Mouse (Mus musculus) CH12.LX (cell line): ENCODE measurements at regions not wholly inside any gene's neighbourhood (a gene's known extent, or its start where the extent isn't known, plus 50 kb on each side); places are given as distances from the start of the nearest gene placed in this dataset.

Experiments used
- DNase-seq: peaks from one replicate; pipeline ENCODE4 v3.0.0-alpha.2; 2013; ENCODE audit errors: extremely low read depth
- H3K27ac ChIP-seq: 2 replicates; pipeline ENCODE4 v1.5.1; 2012; ENCODE audit warnings: low read depth, mild to moderate bottlenecking, control low read depth, moderate library complexity; ENCODE audit not compliant: insufficient read depth
- H3K27me3 ChIP-seq: replicated peaks from 2 replicates; pipeline ENCODE3; 2012; ENCODE audit warnings: inconsistent platforms
- H3K36me3 ChIP-seq, 2 experiments: replicated peaks in 1 of 2; 2 replicates each; pipeline versions ENCODE3 to v1.6.1; 2012; ENCODE audit warnings: inconsistent platforms in 1 of 2, low read length in 1 of 2, mild to moderate bottlenecking in 1 of 2, mixed read lengths in 1 of 2, moderate library complexity in 1 of 2; ENCODE audit not compliant: control insufficient read depth in 1 of 2, insufficient read depth in 1 of 2
- H3K4me1 ChIP-seq, 2 experiments: 2 replicates each; pipeline ENCODE4 v1.6.1; 2012; ENCODE audit warnings: inconsistent platforms in 1 of 2, moderate library complexity in 1 of 2; ENCODE audit not compliant: insufficient read depth in 2 of 2, control insufficient read depth in 1 of 2
- H3K4me2 ChIP-seq: 2 replicates; pipeline ENCODE4 v1.6.1; 2012; ENCODE audit warnings: low read depth, mild to moderate bottlenecking, control low read depth; ENCODE audit not compliant: poor library complexity, insufficient read depth, severe bottlenecking
- H3K4me3 ChIP-seq, 3 experiments: fragments of 150-350 bp in 1 of 3; sonication (generic) in 1 of 3; replicated peaks in 1 of 3; 2 replicates each; pipeline versions ENCODE3 to v1.5.1; 2011 to 2012; ENCODE audit warnings: low read depth in 2 of 3, low read length in 2 of 3, mild to moderate bottlenecking in 2 of 3, moderate library complexity in 2 of 3, control low read depth in 1 of 3, improper control_type of control experiment in 1 of 3, inconsistent platforms in 1 of 3, mixed read lengths in 1 of 3; ENCODE audit not compliant: poor library complexity in 1 of 3
- H3K79me2 ChIP-seq: replicated peaks from 2 replicates; pipeline ENCODE4 v1.6.1; 2012; ENCODE audit warnings: mild to moderate bottlenecking, moderate library complexity; ENCODE audit not compliant: control insufficient read depth, poor library complexity, insufficient read depth, severe bottlenecking; ENCODE audit errors: extremely low read depth
- H3K9ac ChIP-seq: 2 replicates; pipeline ENCODE4 v1.6.1; 2012; ENCODE audit warnings: low read depth, mild to moderate bottlenecking, control low read depth, moderate library complexity; ENCODE audit not compliant: insufficient read depth
- H3K9me3 ChIP-seq: replicated peaks from 2 replicates; pipeline ENCODE3; 2012; ENCODE audit warnings: low read length, inconsistent platforms, mixed read lengths
- BHLHE40 ChIP-seq: IDR thresholded peaks from 2 replicates; pipeline ENCODE4 v1.6.1; 2011; ENCODE audit warnings: mild to moderate bottlenecking, low read depth, low read length, improper control_type of control experiment
- CHD1 ChIP-seq: IDR thresholded peaks from 2 replicates; pipeline ENCODE4 v1.6.1; 2012; ENCODE audit warnings: low read depth, low read length, improper control_type of control experiment, inconsistent platforms
- CHD2 ChIP-seq: IDR thresholded peaks from 2 replicates; pipeline ENCODE4 v1.6.1; 2011; ENCODE audit warnings: low read length, improper control_type of control experiment
- CTCF ChIP-seq, 2 experiments: IDR thresholded peaks in 1 of 2; conservative IDR thresholded peaks in 1 of 2; 2 replicates each; pipeline ENCODE4 v1.5.1; 2011 to 2012; ENCODE audit warnings: low read depth in 2 of 2, low read length in 2 of 2, improper control_type of control experiment in 1 of 2, inconsistent platforms in 1 of 2, mild to moderate bottlenecking in 1 of 2, moderate library complexity in 1 of 2
- E2F4 ChIP-seq: IDR thresholded peaks from 2 replicates; pipeline ENCODE4 v1.6.1; 2011; ENCODE audit warnings: low read depth, low read length, improper control_type of control experiment; ENCODE audit not compliant: insufficient replicate concordance
- EP300 ChIP-seq: IDR thresholded peaks from 2 replicates; pipeline ENCODE4 v1.6.1; 2011; ENCODE audit warnings: low read length, improper control_type of control experiment
- GABPA ChIP-seq: IDR thresholded peaks from 2 replicates; pipeline ENCODE4 v1.6.1; 2012; ENCODE audit warnings: low read depth, low read length, improper control_type of control experiment, inconsistent platforms; ENCODE audit not compliant: insufficient replicate concordance
- IRF4 ChIP-seq: IDR thresholded peaks from 2 replicates; pipeline ENCODE4 v1.6.1; 2014; ENCODE audit warnings: low read depth, mild to moderate bottlenecking, inconsistent platforms, low read length, improper control_type of control experiment
- JUN ChIP-seq: IDR thresholded peaks from 2 replicates; pipeline ENCODE4 v1.6.1; 2011; ENCODE audit warnings: low read depth, mild to moderate bottlenecking, low read length, improper control_type of control experiment, moderate library complexity; ENCODE audit not compliant: insufficient read depth
- JUND ChIP-seq: conservative IDR thresholded peaks from 2 replicates; pipeline ENCODE4 v1.6.1; 2011; ENCODE audit warnings: low read depth, low read length, improper control_type of control experiment
- MAFK ChIP-seq: IDR thresholded peaks from 2 replicates; pipeline ENCODE4 v1.6.1; 2011; ENCODE audit warnings: low read length, improper control_type of control experiment; ENCODE audit not compliant: insufficient replicate concordance
- NELFE ChIP-seq: IDR thresholded peaks from 2 replicates; pipeline ENCODE4 v1.6.1; 2011; ENCODE audit warnings: low read depth, low read length, improper control_type of control experiment
- PAX5 ChIP-seq: IDR thresholded peaks from 2 replicates; pipeline ENCODE4 v1.6.1; 2012; ENCODE audit warnings: low read length, inconsistent platforms, mixed read lengths
- POLR2A ChIP-seq: IDR thresholded peaks from 2 replicates; pipeline ENCODE4 v1.6.1; 2011; ENCODE audit warnings: low read depth, mild to moderate bottlenecking, improper control_type of control experiment, low read length
- RAD21 ChIP-seq: IDR thresholded peaks from 2 replicates; pipeline ENCODE4 v1.6.1; 2011; ENCODE audit warnings: low read depth, mild to moderate bottlenecking, low read length, improper control_type of control experiment, moderate library complexity
- RCOR1 ChIP-seq: conservative IDR thresholded peaks from 2 replicates; pipeline ENCODE4 v1.6.1; 2012; ENCODE audit warnings: low read depth, mild to moderate bottlenecking, inconsistent platforms, low read length, improper control_type of control experiment
- SIN3A ChIP-seq: IDR thresholded peaks from 2 replicates; pipeline ENCODE4 v1.6.1; 2012; ENCODE audit warnings: low read length, improper control_type of control experiment, inconsistent platforms
- SMC3 ChIP-seq: IDR thresholded peaks from 2 replicates; pipeline ENCODE4 v1.6.1; 2011; ENCODE audit warnings: low read depth, low read length, improper control_type of control experiment
- USF1 ChIP-seq: IDR thresholded peaks from 2 replicates; pipeline ENCODE4 v1.6.1; 2014; ENCODE audit warnings: low read depth, mild to moderate bottlenecking, inconsistent platforms, low read length, improper control_type of control experiment
- USF2 ChIP-seq: conservative IDR thresholded peaks from 2 replicates; pipeline ENCODE4 v1.6.1; 2011; ENCODE audit warnings: low read depth, low read length, improper control_type of control experiment
- ZC3H11A ChIP-seq: IDR thresholded peaks from 2 replicates; pipeline ENCODE4 v1.6.1; 2012; ENCODE audit warnings: low read depth, mild to moderate bottlenecking, inconsistent platforms, low read length, improper control_type of control experiment
- ZKSCAN1 ChIP-seq: IDR thresholded peaks from 2 replicates; pipeline ENCODE4 v1.6.1; 2012; ENCODE audit warnings: low read depth, inconsistent platforms, low read length, improper control_type of control experiment, borderline replicate concordance
- ZNF384 ChIP-seq: IDR thresholded peaks from 2 replicates; pipeline ENCODE4 v1.6.1; 2012; ENCODE audit warnings: low read depth, low read length, improper control_type of control experiment, inconsistent platforms
- dilution Hi-C: fragments of 300-500 bp; cut with MboI; formaldehyde crosslinking; loops from 2 replicates; pipeline ENCODE4 v1.14.3; 2020; ENCODE audit warnings: low sequenced_read_pairs; ENCODE audit not compliant: extremely low pct_unique_long_range_greater_than_20kb, extremely low pct_ligation_motif_present
- in situ Hi-C: fragments of 300-500 bp; cut with MboI; formaldehyde crosslinking; loops from 3 replicates; pipeline ENCODE4 v1.14.3; 2019; ENCODE audit warnings: low sequenced_read_pairs, low pct_ligation_motif_present, low pct_unique_long_range_greater_than_20kb, mixed read lengths

DNA sequence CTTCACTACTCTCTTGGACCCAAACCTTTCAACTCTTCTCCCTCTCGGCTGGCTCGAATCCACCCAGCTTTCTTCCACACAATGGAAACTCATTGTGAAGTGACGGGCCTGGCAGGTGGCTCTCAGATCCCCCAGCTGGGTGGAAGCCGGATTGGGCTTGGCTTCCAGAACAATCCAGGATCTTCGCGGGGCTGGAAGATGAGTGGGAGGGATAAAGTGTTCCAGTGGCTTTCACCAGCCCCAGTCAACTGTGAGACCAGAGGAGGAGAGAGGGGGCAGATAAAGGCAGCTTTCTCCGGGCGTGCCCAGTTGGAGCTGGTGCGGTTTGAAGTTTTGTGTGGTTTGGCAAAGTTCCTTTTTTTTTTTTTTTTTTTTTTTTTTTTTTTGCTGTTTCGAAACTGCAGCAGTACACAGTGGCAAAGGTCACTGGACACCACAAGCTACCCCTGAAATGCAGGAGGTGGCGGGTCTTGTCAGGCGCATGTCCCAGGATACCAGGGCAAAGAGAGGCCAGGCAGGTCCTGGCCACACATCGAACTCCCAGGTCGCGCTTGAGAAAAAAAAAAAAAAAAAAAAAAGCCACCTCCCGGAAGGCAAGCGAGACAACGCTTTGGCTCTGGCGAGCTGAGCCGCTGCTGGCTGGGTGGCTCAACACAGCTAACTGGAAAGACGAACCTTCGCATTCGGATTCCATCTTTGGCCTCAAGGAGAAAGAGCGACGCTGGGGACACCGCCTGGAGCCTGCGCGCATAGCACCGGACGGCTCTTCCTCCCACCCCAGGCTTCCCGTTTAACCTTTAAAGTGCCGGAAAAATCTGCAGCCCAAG, 91.9 kb upstream of the Bcor start:
- Histone ChIP-seq H3K27me3 (no peaks in the 10 kb centered on the region), H3K9ac (0 out of 2 replicates have a peak overlapping the region, but pooled peaks have one; percentile 3), H3K4me2 (peak overlapping the region; percentile 92), H3K79me2 (no peaks in the 10 kb centered on the region), H3K36me3 (no peaks in the 10 kb centered on the region), H3K4me3 (peak overlapping the region in 2 of 3 experiments; percentile 26 to 59), H3K9me3 (no peaks in the 10 kb centered on the region), H3K4me1 (peaks cover 0 to 7% of the 10 kb centered on the region in 2 experiments; a peak in 2 of 4 replicates), H3K27ac (no peak overlapping the region)
- DNase-seq: peak; percentile 64
- in situ Hi-C loops (loop anchor here (10.0 to 25.0 kb wide), 2 partner anchors 247 to 615 kb away; no protein-coding TSS in a partner anchor), dilution Hi-C loops (no loop called here)
- TF ChIP-seq RCOR1 (no peak), ZNF384 (peak; percentile 93), ZKSCAN1 (no peak), GABPA (no peak), CHD1 (no peak), JUND (no peak), SMC3 (peak; percentile 63), USF1 (no peak), ZC3H11A (peak; percentile 22; the same call in 1 of the 2 replicates), CHD2 (no peak), PAX5 (no peak), EP300 (0 out of 2 replicates have a peak, but pooled peaks have one; percentile 12), CTCF (conservative IDR thresholded peaks at IDR 0.05 in 1 of 2, IDR thresholded peaks at IDR 0.05 in 1 of 2; ENCODE audit: low read depth in 2 of 2, low read length in 2 of 2) (peak in 1 of 2 experiments; percentile 63; a peak in 2 of 4 replicates), IRF4 (no peak), NELFE (0 out of 2 replicates have a peak, but pooled peaks have one; percentile 21), BHLHE40 (peak; percentile 18; the same call in 1 of the 2 replicates), RAD21 (peak; percentile 73), USF2 (no peak)

DNA sequence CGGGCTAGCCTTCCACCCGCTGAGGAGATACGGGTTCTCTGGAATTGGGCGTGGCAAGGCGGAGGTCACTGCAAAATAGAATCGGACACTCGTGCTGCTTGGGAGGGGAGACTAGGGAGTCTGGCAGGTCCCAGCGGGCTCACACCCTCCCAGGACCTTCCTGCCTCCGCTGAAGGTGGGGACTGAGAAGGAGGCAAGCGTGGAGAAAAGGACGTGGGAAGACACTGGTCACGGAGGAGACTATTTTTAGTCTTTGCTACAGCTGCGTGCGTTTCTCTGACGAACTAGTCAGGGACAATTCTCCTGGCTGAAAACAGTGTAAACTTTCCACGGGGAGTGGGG, 92.5 kb upstream of the Bcor start:
- H3K27me3 ChIP-seq: no peaks in the 10 kb centered on the region
- dilution Hi-C loops: no loop called here
- TF ChIP-seq POLR2A: no peak
- no peak for TF ChIP-seq GABPA
- no peak for TF ChIP-seq SIN3A
- TF ChIP-seq EP300: no peak
- TF ChIP-seq MAFK: no peak
- TF ChIP-seq RAD21: no peak
- TF ChIP-seq JUN: no peak
- TF ChIP-seq E2F4: no peak
- TF ChIP-seq, all 38 proteins: peak for 0

More for the DNA sequence above, 92.5 kb upstream of the Bcor start:
- Histone ChIP-seq H3K36me3 (no peaks in the 10 kb centered on the region), H3K4me3 (peak overlapping the region in 2 of 3 experiments; percentile 26 to 59), H3K4me1 (peaks cover 0 to 7% of the 10 kb centered on the region in 2 experiments; a peak in 2 of 4 replicates), H3K9ac (0 out of 2 replicates have a peak overlapping the region, but pooled peaks have one; percentile 3), H3K9me3 (no peaks in the 10 kb centered on the region), H3K4me2 (peak overlapping the region; percentile 92), H3K27ac (no peak overlapping the region), H3K79me2 (no peaks in the 10 kb centered on the region)
- DNase-seq: no peak
- in situ Hi-C loops: loop anchor here (10.0 to 25.0 kb wide), 2 partner anchors 248 to 615 kb away; no protein-coding TSS in a partner anchor
